Mouse (Mus musculus) kidney, embryonic 14.5 days (tissue): Measurements from ENCODE around the gene 4933405L10Rik. TPM values are rescaled to one million over a fixed set of nuclear protein-coding genes. Genes with fewer than 3 reads are reported as not detected.
A peak's percentile ranks its signal among the peaks of the same experiment; 100 is the strongest.

Source experiments
- ATAC-seq: fragments of 200-750 bp; cut with Nextera tagmentation; 2 replicates; pipeline ENCODE4 v1.8.0; 2017; ENCODE audit warnings: moderate number of reproducible peaks, mild to moderate bottlenecking, moderate TSS enrichment, moderate library complexity; ENCODE audit not compliant: low FRiP score, low TSS enrichment
- H3K27ac ChIP-seq: fragments of 300-500 bp; sonication (generic); 2 replicates; pipeline ENCODE4 v1.5.1; 2014; ENCODE audit warnings: low read depth, mild to moderate bottlenecking, low read length, moderate library complexity, mixed read lengths
- H3K27me3 ChIP-seq: fragments of 300-500 bp; sonication (generic); 2 replicates; pipeline ENCODE4 v1.6.1; 2014; ENCODE audit warnings: mild to moderate bottlenecking, low read length; ENCODE audit not compliant: control insufficient read depth, insufficient read depth
- H3K36me3 ChIP-seq: fragments of 300-500 bp; sonication (generic); 2 replicates; pipeline ENCODE4 v1.6.1; 2014; ENCODE audit warnings: low read length, mixed read lengths; ENCODE audit not compliant: control insufficient read depth, insufficient read depth
- H3K4me1 ChIP-seq: fragments of 300-500 bp; sonication (generic); 2 replicates; pipeline ENCODE4 v1.6.1; 2014; ENCODE audit warnings: low read length, mixed read lengths; ENCODE audit not compliant: control insufficient read depth, insufficient read depth
- H3K4me2 ChIP-seq: fragments of 300-500 bp; sonication (generic); replicated peaks from 2 replicates; pipeline ENCODE4 v1.6.1; 2014; ENCODE audit warnings: low read depth, mild to moderate bottlenecking, low read length
- H3K4me3 ChIP-seq: fragments of 300-500 bp; sonication (generic); 2 replicates; pipeline ENCODE4 v1.5.1; 2014; ENCODE audit warnings: mild to moderate bottlenecking, low read length
- H3K9ac ChIP-seq: fragments of 300-500 bp; sonication (generic); 2 replicates; pipeline ENCODE4 v1.6.1; 2014; ENCODE audit warnings: low read depth, mild to moderate bottlenecking, low read length, moderate library complexity
- H3K9me3 ChIP-seq: fragments of 300-500 bp; sonication (generic); 2 replicates; pipeline ENCODE4 v1.6.1; 2016; ENCODE audit warnings: low read length; ENCODE audit not compliant: control insufficient read depth
- WGBS: fragments of 180-500 bp; shearing (Covaris S2); extraction: QIAGEN DNeasy Blood & Tissue Kit; methylation state at CpG from one replicate; pipeline ENCODE4 v1.1.7; 2014; 5-methylcytosine and 5-hydroxymethylcytosine counted together
- polyA plus RNA-seq: library from polyadenylated mRNA; unstranded; fragments of >200 nt; fragmentation: Nextera tagmentation; extraction: Ambion mirVana; gene quantifications from 2 replicates; pipeline ENCODE4 v1.2.1, GENCODE M21; 2014

The 4933405L10Rik gene
- polyA plus RNA-seq, 1 experiment from 2014 or later, result not detected

DNA sequence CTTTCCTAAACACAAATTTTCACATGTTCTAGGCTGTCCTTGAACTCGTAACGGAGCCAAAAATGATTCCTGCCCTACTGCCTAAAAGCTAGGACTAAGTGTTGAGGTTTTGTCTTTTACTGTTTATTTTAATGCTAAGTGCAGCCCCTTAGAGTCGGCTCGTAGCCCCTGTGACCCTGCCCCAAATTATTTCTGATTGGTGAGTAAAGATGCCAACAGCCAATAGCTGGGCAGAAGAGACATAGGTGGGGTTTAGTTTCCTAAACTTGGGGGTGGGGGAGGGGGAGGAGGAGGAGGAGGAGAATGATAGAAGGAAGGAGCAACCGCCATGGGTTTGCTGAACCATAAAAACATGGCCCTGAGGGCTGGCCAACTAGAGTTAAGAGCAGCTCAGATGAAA lies 18.3 kb downstream of the 4933405L10Rik start:
- Histone ChIP-seq H3K9ac (no peak overlapping the region), H3K36me3 (peaks cover 25% of the 10 kb centered on the region)
- WGBS, result 76% methylated on average over 5 of the region's 5 CpGs

DNA sequence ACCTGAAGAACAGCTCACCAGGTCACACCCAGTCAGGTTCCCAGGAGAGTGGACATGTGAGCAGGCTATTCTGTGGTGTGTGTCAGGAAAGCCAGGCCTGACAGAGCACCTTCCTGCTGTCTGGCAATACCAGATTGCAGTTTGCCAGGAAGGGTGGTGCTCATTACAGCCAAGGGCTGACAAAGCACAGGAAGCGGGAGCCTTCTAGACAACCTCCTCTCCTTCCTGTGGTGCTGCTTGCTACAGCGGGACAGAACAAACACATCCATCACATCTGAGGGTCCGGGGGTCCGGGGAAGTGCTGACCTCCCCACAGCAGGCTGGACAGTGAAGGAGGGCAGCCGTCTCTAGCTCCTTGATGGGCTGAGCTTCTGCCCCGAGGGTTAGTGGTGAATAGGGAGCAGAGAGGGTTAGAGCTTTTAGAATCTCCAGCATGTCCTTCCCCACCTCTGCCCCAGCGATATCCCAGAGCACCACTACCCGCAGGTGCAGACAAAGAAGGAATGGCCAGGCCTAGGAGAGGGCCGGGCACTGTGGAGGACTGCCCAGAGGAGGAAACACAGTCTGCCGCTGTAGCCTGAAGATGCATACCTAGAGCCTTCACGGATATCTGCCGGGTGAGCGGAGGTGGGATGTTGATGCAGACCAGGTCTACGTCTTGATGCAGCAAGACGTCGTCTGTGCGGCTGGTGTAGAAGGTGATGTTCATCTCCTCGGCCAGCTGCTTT lies 20.1 kb downstream of the 4933405L10Rik start:
- 82% methylated on average over 18 of the region's 18 CpGs for WGBS
- H3K4me3 ChIP-seq, result no peak overlapping the region
- H3K4me1 ChIP-seq, result 0 out of 2 replicates have a peak, but pooled peaks cover 2% of the 10 kb centered on the region
- no peak overlapping the region for H3K9ac ChIP-seq
- peak overlapping the region; percentile 67; the same call in 1 of the 2 replicates for H3K27ac ChIP-seq
- no peak for ATAC-seq
- no peaks in the 10 kb centered on the region for H3K27me3 ChIP-seq
- peaks cover 23% of the 10 kb centered on the region for H3K36me3 ChIP-seq
- H3K9me3 ChIP-seq, result no peaks in the 10 kb centered on the region
- H3K4me2 ChIP-seq, result no peak overlapping the region

More for the DNA sequence above, 18.3 kb downstream of the 4933405L10Rik start:
- Histone ChIP-seq H3K4me1 (no peaks in the 10 kb centered on the region), H3K27me3 (no peaks in the 10 kb centered on the region), H3K4me3 (no peak overlapping the region), H3K4me2 (no peak overlapping the region), H3K9me3 (no peaks in the 10 kb centered on the region), H3K27ac (no peak overlapping the region)
- ATAC-seq, result no peak

DNA sequence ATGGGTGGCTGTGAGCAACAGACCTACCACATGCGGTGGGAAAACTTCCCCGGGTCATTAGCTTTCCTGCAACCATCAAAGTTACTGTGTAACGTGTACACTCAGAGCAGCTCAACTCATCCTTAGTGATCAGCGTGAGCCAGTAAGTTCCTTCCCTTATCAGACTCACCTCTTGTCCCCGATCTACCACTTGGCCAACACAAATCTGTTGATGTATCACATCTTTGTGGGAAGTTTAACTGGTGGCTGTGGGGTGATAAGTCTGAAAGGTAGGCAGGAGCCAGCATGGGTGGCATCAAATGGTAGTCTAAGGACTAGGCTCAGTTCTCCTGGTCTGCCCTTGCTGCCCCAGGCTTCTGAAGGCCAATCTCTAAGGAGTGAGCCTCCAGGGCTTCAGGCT lies 24.7 kb downstream of the 4933405L10Rik start:
- no peak overlapping the region for H3K4me2 ChIP-seq
- H3K9ac ChIP-seq, result no peak overlapping the region
- H3K9me3 ChIP-seq, result no peaks in the 10 kb centered on the region
- WGBS, result 81% methylated on average over 5 of the region's 5 CpGs
- no peaks in the 10 kb centered on the region for H3K27me3 ChIP-seq
- H3K4me1 ChIP-seq, result 0 out of 2 replicates have a peak, but pooled peaks cover 2% of the 10 kb centered on the region
- H3K4me3 ChIP-seq, result no peak overlapping the region
- H3K27ac ChIP-seq, result no peak overlapping the region
- peaks cover 8% of the 10 kb centered on the region; the same call in 1 of the 2 replicates for H3K36me3 ChIP-seq
- ATAC-seq, result no peak

GRCm38 (mm10) chr8:105739216-105739615 lies 31.8 kb downstream of the 4933405L10Rik start:
- ATAC-seq, result no peak
- Histone ChIP-seq H3K27me3 (no peaks in the 10 kb centered on the region), H3K27ac (no peak overlapping the region), H3K4me1 (no peaks in the 10 kb centered on the region), H3K4me2 (no peak overlapping the region), H3K9me3 (no peaks in the 10 kb centered on the region), H3K9ac (no peak overlapping the region), H3K4me3 (no peak overlapping the region), H3K36me3 (no peaks in the 10 kb centered on the region)
- WGBS, result 85% methylated on average over 5 of the region's 5 CpGs

DNA sequence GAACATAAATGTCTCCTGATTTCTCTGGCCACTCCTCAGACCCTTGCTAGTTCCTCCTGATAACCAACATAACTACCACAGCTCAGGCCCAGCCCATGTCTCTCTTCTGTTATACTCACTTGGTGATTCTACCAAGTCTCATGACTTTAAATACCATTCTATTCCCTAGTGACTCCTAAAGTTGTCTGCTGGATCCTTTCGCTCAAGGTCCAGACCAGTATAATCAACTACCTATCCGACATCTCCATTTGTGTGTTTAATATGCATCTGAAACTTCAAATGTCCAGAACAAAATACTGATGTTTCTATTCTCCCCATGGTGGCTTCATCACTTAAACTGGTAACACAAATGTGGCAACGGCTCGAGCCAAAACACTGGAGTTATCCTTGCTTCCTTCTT lies 35.8 kb downstream of the 4933405L10Rik start:
- no peak overlapping the region for H3K4me3 ChIP-seq
- no peak for ATAC-seq
- no peak overlapping the region for H3K4me2 ChIP-seq
- WGBS, result 66% methylated on average over 4 of the region's 4 CpGs
- H3K9me3 ChIP-seq, result no peaks in the 10 kb centered on the region
- H3K27ac ChIP-seq, result no peak overlapping the region
- peaks cover 6% of the 10 kb centered on the region; the same call in 1 of the 2 replicates for H3K4me1 ChIP-seq
- no peak overlapping the region for H3K9ac ChIP-seq
- H3K36me3 ChIP-seq, result no peaks in the 10 kb centered on the region
- no peaks in the 10 kb centered on the region for H3K27me3 ChIP-seq

DNA sequence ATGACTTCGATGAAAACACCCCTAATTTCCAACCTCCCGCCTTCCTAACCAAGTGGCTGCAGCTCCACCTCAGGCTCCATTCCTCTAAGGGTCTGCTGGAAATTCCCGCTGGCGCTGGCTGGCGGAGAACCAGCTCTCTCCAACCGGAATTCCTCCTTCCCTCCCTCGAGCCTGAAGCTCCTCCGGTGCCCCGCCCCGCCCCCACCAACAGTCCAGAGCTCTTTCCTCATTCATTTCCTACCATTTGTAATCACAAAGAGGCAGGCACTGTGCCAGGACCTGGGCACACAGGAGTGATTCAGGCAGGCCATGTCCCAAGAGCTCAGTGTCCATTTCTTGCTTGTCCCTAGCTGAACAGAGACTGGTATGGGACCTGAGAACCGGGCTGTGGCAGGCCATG lies 43.2 kb downstream of the 4933405L10Rik start:
- 7% methylated on average over 11 of the region's 11 CpGs for WGBS
- Histone ChIP-seq H3K4me2 (no peak overlapping the region; the same call in 1 of the 2 replicates), H3K4me3 (no peak overlapping the region), H3K4me1 (peaks cover 18% of the 10 kb centered on the region), H3K9ac (no peak overlapping the region), H3K27me3 (no peaks in the 10 kb centered on the region), H3K27ac (peak overlapping the region; percentile 49), H3K36me3 (no peaks in the 10 kb centered on the region), H3K9me3 (no peaks in the 10 kb centered on the region)
- peak; percentile 46; the same call in 1 of the 2 replicates for ATAC-seq

DNA sequence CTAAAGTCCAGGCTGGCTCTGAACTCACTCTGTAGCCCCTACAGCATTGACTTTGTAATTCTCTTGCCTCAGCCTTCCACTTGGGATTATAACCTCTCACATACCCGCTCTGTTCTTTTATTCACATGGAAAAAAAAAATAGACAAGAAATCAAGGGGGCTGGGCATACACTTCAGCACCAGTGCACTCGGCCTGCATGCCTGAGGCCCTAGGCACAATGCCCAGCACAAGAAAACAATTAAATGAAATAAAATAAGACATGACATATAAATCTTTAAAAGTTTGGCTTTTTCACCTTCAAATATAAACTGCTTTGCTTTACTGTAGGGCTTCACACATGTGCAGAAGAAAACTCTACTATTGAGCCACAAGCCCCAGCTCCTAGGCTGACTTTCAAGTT lies 46.5 kb downstream of the 4933405L10Rik start:
- WGBS, result 84% methylated on average over 2 of the region's 2 CpGs

DNA sequence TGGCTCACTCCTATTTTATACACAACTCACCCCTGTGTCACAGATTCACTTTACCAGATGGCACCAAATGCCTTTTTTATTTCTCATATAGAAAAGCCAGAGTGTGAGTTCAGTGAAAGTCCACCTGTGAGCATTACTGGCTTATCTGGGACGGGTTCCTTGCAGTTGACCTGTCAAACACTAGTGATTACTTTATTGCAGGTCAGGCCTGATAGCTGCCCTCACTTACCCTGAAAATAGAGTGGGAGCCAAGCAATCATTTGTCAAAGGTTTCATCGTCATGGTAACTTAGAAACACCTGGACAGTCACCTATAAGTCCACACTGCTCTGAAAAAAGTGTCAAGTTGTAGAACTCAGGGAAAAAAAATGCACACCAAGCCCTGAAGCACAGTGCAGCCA lies 47.2 kb downstream of the 4933405L10Rik start:
- H3K27me3 ChIP-seq, result no peaks in the 10 kb centered on the region
- H3K9me3 ChIP-seq, result no peaks in the 10 kb centered on the region
- no peak overlapping the region for H3K4me3 ChIP-seq
- no peak overlapping the region for H3K9ac ChIP-seq
- H3K4me2 ChIP-seq, result no peak overlapping the region
- H3K36me3 ChIP-seq, result no peaks in the 10 kb centered on the region
- no peak overlapping the region for H3K27ac ChIP-seq
- H3K4me1 ChIP-seq, result peaks cover 8% of the 10 kb centered on the region
- WGBS, result 60% methylated on average over 2 of the region's 2 CpGs
- ATAC-seq, result no peak

More for the DNA sequence above, 46.5 kb downstream of the 4933405L10Rik start:
- no peak overlapping the region for H3K9ac ChIP-seq
- H3K27me3 ChIP-seq, result no peaks in the 10 kb centered on the region
- H3K4me2 ChIP-seq, result no peak overlapping the region
- H3K4me1 ChIP-seq, result peaks cover 9% of the 10 kb centered on the region
- ATAC-seq, result no peak
- no peaks in the 10 kb centered on the region for H3K9me3 ChIP-seq
- no peak overlapping the region for H3K4me3 ChIP-seq
- no peaks in the 10 kb centered on the region for H3K36me3 ChIP-seq
- no peak overlapping the region for H3K27ac ChIP-seq

DNA sequence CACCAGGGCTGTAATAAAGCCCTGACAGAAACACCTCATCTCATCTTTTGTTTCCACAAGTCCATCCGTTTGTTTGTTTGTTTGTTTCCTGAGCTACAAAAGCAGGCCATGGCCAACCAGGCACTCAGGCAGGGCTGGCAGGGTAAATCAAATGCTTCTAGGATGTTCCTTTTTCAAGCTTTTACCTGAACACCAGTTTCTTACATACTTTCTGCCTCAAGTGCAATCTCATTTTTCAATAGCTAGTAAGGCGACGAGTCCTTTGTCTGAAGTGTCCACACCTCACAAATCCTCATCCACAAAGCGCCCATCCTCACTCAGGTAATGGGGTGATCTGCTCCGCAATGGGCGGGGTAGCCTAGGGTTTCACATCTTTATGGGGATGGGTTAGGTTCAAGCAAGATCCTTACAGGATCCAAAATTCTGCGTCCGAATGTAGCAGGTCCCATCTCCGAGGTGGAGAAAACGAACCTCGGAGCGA lies 50.4 kb downstream of the 4933405L10Rik start:
- peak overlapping the region; percentile 97 for H3K4me3 ChIP-seq
- H3K9ac ChIP-seq, result peak overlapping the region; percentile 82
- no peaks in the 10 kb centered on the region for H3K27me3 ChIP-seq
- under 1% methylated on average over 12 of the region's 12 CpGs for WGBS
- peak overlapping the region; percentile 61 for H3K4me2 ChIP-seq
- no peaks in the 10 kb centered on the region for H3K9me3 ChIP-seq
- no peaks in the 10 kb centered on the region for H3K4me1 ChIP-seq
- no peak for ATAC-seq
- H3K27ac ChIP-seq, result peak overlapping the region; percentile 55; the same call in 1 of the 2 replicates
- H3K36me3 ChIP-seq, result no peaks in the 10 kb centered on the region
